Mouse (Mus musculus): ENCODE data around the gene Itpkc. TPM values are rescaled to one million over a fixed set of nuclear protein-coding genes. Genes with fewer than 3 reads are reported as not detected.

Itpkc gene
- polyA plus RNA-seq, 1 experiment, result 10.3 TPM

- DNase-seq (ENCODE audit: low read depth), result no peak
Observed at GRCm38 (mm10) chr7:27165007-27165655, 63.3 kb downstream of the Itpkc start.

- DNase-seq (ENCODE audit: low read depth), result no peak
Observed at GRCm38 (mm10) chr7:27164112-27164947, 64.1 kb downstream of the Itpkc start.

- DNase-seq (ENCODE audit: low read depth), result no peak
Observed at GRCm38 (mm10) chr7:27163450-27163805, 65.0 kb downstream of the Itpkc start.

DNA sequence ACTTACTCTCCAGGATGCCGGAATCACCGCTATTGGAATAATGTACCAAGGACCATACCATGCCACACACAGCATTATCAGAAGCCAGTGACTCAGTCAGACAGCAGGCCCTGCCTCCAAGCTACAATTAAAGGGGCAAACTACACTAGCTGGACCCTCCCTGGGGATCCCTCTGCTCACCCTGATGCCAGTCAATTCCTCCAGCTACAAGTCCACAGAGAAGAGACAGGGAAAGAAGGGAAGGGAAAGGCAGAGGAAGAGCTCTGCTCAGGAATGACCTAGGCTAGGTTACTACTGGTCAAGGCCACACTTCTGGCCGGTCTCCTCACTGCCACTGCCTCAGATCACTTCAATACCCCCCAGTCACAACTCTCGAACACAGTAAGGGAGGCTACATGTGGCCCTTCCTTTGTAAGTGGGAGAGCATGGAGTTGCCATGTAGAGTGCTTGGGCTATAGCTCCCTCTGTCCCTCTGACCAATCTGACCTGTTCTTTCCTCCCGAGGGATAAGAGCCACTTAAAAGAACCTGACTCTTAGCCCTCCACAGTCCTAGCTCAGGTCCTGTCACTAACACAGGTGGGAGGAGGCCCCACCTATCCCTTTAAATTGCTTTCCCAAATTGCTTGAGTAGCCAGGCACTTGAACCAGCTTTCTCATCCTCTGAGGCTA lies 65.5 kb downstream of the Itpkc start:
- no peak for DNase-seq (ENCODE audit: low read depth)

DNA sequence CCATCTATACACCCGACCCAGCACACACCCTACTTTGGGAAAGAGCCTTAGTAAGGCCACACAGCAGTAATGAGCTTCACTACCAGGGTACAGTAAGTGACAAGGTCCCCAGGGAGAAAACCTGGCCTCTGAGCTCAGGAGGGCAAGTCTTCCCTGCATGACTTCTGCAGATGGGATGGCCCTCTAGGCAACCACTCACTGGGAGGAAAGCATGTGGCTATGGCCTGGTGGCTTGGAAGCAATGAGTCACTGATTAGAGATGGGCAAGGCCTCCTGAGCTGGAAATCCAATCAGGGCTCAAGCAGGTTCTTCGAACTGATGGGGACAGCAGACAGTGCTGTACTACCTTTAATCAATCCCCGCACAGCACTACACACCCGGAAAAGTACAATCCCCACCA lies 66.7 kb downstream of the Itpkc start:
- DNase-seq (ENCODE audit: low read depth), result no peak

DNA sequence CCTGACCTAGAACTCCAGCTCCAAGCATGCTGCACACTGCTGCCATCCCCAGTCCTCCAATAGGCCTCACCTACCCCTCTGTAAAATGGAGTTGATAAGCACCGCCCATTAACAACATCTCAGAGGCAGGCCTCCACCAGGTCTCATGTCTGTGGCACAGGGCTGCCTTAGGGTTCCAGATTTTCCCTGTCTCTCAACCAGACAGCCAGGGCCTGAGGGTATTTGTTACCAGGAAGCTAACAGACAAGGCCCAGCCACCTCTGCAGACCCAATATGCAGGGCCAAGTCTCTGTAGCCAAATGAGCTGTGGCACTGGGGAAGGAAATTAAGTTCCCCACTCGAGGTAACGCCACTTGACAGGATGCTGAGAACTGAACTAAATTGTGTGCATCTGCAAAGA lies 67.5 kb downstream of the Itpkc start:
- no peak for DNase-seq (ENCODE audit: low read depth)

- no peak for DNase-seq (ENCODE audit: low read depth)
Observed at GRCm38 (mm10) chr7:27159882-27160281, 68.6 kb downstream of the Itpkc start.

DNA sequence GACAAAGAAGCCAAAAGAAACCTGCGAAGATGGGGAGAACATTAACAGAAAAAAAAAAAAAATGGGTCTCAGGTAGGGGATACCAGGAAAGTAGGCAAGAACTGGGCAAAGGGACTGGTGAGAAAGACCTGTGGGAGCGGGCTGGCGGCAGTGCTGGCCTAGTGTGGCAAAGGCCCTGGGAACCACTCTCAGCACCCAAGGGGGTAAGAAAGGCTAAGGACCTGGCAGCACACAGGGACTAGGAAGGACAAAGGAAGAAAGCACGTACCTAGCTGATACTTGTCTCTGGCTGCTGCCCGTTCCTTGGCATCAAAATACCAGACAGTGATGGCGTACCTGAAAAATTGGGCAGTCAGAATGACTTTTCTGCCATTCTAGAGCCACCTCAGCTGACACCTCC lies 69.2 kb downstream of the Itpkc start:
- DNase-seq (ENCODE audit: low read depth), result no peak

DNA sequence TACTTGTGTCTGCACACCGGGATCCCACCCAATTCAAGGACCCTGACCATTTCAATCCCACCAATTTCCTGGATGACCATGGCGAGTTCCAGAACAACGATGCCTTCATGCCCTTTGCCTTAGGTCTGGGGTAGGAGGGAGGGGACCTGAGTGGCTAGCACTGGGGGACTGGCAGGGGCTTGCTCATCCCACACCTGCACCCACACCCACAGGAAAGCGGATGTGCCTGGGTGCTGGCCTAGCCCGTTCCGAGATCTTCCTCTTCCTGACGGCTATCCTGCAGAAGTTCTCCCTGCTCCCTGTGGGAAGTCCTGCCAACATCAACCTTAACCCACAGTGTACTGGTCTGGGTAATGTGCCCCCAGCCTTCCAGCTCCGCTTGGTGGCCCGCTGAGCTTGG lies 70.3 kb downstream of the Itpkc start:
- DNase-seq (ENCODE audit: low read depth), result no peak

Other genes with a start within 250 kb of the Itpkc start
- 0.58 TPM in 1 of 2 replicates, not detected in the other for gene Cyp2a12, start 199.6 kb downstream of the Itpkc start, polyA plus RNA-seq (2012; rRNA removed)
- gene Cyp2f2, start 108.8 kb downstream of the Itpkc start, polyA plus RNA-seq (2012; rRNA removed), result 2.7 and 14.4 TPM in 2 replicates
- gene Cyp2t4, start 74.9 kb downstream of the Itpkc start, polyA plus RNA-seq (2012; rRNA removed), result 0.05 TPM in 1 of 2 replicates, not detected in the other
- gene Egln2, start 61.9 kb downstream of the Itpkc start, polyA plus RNA-seq (2012; rRNA removed), result 98.6 and 102 TPM in 2 replicates
- gene Rab4b, start 49.8 kb downstream of the Itpkc start, polyA plus RNA-seq (2012; rRNA removed), result 87.7 and 96.0 TPM in 2 replicates
- 0.34 TPM in 1 of 2 replicates, not detected in the other for gene Gm21983, start 47.6 kb downstream of the Itpkc start, polyA plus RNA-seq (2012; rRNA removed)
- gene Mia, start 47.5 kb downstream of the Itpkc start, polyA plus RNA-seq (2012; rRNA removed), result 89.2 and 122 TPM in 2 replicates
- 15.6 and 18.2 TPM in 2 replicates for gene BC024978, start 32.9 kb downstream of the Itpkc start, polyA plus RNA-seq (2012; rRNA removed)
- gene Snrpa, start 32.4 kb downstream of the Itpkc start, polyA plus RNA-seq (2012; rRNA removed), result 141 and 161 TPM in 2 replicates
- 51.5 and 55.4 TPM in 2 replicates for gene Coq8b, start 4.4 kb upstream of the Itpkc start, polyA plus RNA-seq (2012; rRNA removed)
- gene Numbl, start 29.8 kb upstream of the Itpkc start, polyA plus RNA-seq (2012; rRNA removed), result 20.4 and 22.4 TPM in 2 replicates
- gene Ltbp4, start 109.0 kb upstream of the Itpkc start, polyA plus RNA-seq (2012; rRNA removed), result 199 and 260 TPM in 2 replicates
- gene Shkbp1, start 127.4 kb upstream of the Itpkc start, polyA plus RNA-seq (2012; rRNA removed), result 50.8 and 57.4 TPM in 2 replicates
- gene Gm20479, start 128.8 kb upstream of the Itpkc start, polyA plus RNA-seq (2012; rRNA removed), result 0.33 TPM in 1 of 2 replicates, not detected in the other
- 0.23 and 0.32 TPM in 2 replicates for gene Sptbn4, start 219.0 kb upstream of the Itpkc start, polyA plus RNA-seq (2012; rRNA removed)
- 95.5 and 103 TPM in 2 replicates for gene Blvrb, start 219.3 kb upstream of the Itpkc start, polyA plus RNA-seq (2012; rRNA removed)
- gene Sertad3, start 245.1 kb upstream of the Itpkc start, polyA plus RNA-seq (2012; rRNA removed), result 9.6 and 10.0 TPM in 2 replicates

Data from gonadal fat pad, adult 2 months (tissue).